Mouse (Mus musculus): ENCODE data around the gene Slc12a3. TPM values are rescaled to one million over a fixed set of nuclear protein-coding genes. Genes with fewer than 3 reads are reported as not detected.

Gene Slc12a3
- polyA plus RNA-seq, 1 experiment from 2014 or later, result not detected

GRCm38 (mm10) chr8:94372955-94373599 lies 44.1 kb downstream of the Slc12a3 start:
- 92% methylated on average over 6 of the region's 6 CpGs for WGBS
- no peak for DNase-seq (ENCODE audit: low spot score)
- H3K36me3 ChIP-seq (ENCODE audit: control insufficient read depth, insufficient read depth, low read length), result no peaks in the 10 kb centered on the region
- ATAC-seq (replicated peaks; ENCODE audit: low FRiP score), result no peak
- no peak overlapping the region for H3K4me2 ChIP-seq (ENCODE audit: low read depth, low read length, severe bottlenecking)
- no peak overlapping the region for H3K27ac ChIP-seq (ENCODE audit: low read depth, low read length)
- no peaks in the 10 kb centered on the region for H3K9me3 ChIP-seq (ENCODE audit: control insufficient read depth, low read length)
- no peak overlapping the region for H3K4me3 ChIP-seq (ENCODE audit: low read depth, low read length)
- no peaks in the 10 kb centered on the region for H3K27me3 ChIP-seq (ENCODE audit: control insufficient read depth, insufficient read depth, low read length)
- H3K4me1 ChIP-seq (replicated peaks; ENCODE audit: control insufficient read depth, insufficient read depth, low read length), result no peaks in the 10 kb centered on the region
- H3K9ac ChIP-seq (ENCODE audit: low read length), result no peak overlapping the region

GRCm38 (mm10) chr8:94375551-94375991 lies 46.6 kb downstream of the Slc12a3 start:
- DNase-seq (ENCODE audit: low spot score) (no peak), ATAC-seq (replicated peaks; ENCODE audit: low FRiP score) (no peak)
- H3K9ac ChIP-seq (ENCODE audit: low read length), result no peak overlapping the region
- no peaks in the 10 kb centered on the region for H3K36me3 ChIP-seq (ENCODE audit: control insufficient read depth, insufficient read depth, low read length)
- 75% methylated on average over 3 of the region's 3 CpGs for WGBS
- H3K27me3 ChIP-seq (ENCODE audit: control insufficient read depth, insufficient read depth, low read length), result no peaks in the 10 kb centered on the region
- no peak overlapping the region for H3K27ac ChIP-seq (ENCODE audit: low read depth, low read length)
- no peaks in the 10 kb centered on the region for H3K4me1 ChIP-seq (replicated peaks; ENCODE audit: control insufficient read depth, insufficient read depth, low read length)
- no peak overlapping the region for H3K4me3 ChIP-seq (ENCODE audit: low read depth, low read length)
- no peak overlapping the region for H3K4me2 ChIP-seq (ENCODE audit: low read depth, low read length, severe bottlenecking)
- no peaks in the 10 kb centered on the region for H3K9me3 ChIP-seq (ENCODE audit: control insufficient read depth, low read length)

GRCm38 (mm10) chr8:94376176-94376575 lies 47.2 kb downstream of the Slc12a3 start:
- 91% methylated on average over 3 of the region's 3 CpGs for WGBS
- Histone ChIP-seq H3K9me3 (ENCODE audit: control insufficient read depth, low read length) (no peaks in the 10 kb centered on the region), H3K36me3 (ENCODE audit: control insufficient read depth, insufficient read depth, low read length) (no peaks in the 10 kb centered on the region), H3K4me3 (ENCODE audit: low read depth, low read length) (no peak overlapping the region), H3K4me1 (replicated peaks; ENCODE audit: control insufficient read depth, insufficient read depth, low read length) (no peaks in the 10 kb centered on the region), H3K4me2 (ENCODE audit: low read depth, low read length, severe bottlenecking) (no peak overlapping the region), H3K9ac (ENCODE audit: low read length) (no peak overlapping the region), H3K27ac (ENCODE audit: low read depth, low read length) (no peak overlapping the region), H3K27me3 (ENCODE audit: control insufficient read depth, insufficient read depth, low read length) (no peaks in the 10 kb centered on the region)
- DNase-seq (ENCODE audit: low spot score) (no peak), ATAC-seq (replicated peaks; ENCODE audit: low FRiP score) (no peak)

DNA sequence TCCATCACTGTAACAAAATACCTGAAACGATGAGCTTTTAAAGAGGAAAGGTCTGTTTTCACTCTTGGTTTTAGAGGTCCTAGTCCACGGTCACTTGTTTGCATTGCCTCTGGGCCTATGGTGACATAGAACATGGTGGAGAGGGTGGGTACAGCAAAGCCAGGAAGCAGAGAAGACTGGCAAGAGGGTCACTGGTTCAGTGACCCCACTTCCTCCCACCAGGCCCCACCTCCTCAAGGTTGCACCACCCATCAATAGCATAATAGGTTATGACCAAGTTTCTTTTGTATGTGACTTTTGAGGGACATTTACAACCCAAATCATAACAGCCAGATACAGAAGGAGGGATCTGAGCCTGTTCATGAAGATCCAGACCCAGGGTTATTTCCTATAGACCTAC lies 47.6 kb downstream of the Slc12a3 start:
- H3K27me3 ChIP-seq (ENCODE audit: control insufficient read depth, insufficient read depth, low read length), result no peaks in the 10 kb centered on the region
- WGBS, result 88% methylated on average over 2 of the region's 2 CpGs
- no peak overlapping the region for H3K27ac ChIP-seq (ENCODE audit: low read depth, low read length)
- H3K9ac ChIP-seq (ENCODE audit: low read length), result no peak overlapping the region
- no peak for DNase-seq (ENCODE audit: low spot score)
- H3K9me3 ChIP-seq (ENCODE audit: control insufficient read depth, low read length), result no peaks in the 10 kb centered on the region
- H3K4me2 ChIP-seq (ENCODE audit: low read depth, low read length, severe bottlenecking), result no peak overlapping the region
- H3K4me1 ChIP-seq (replicated peaks; ENCODE audit: control insufficient read depth, insufficient read depth, low read length), result no peaks in the 10 kb centered on the region
- ATAC-seq (replicated peaks; ENCODE audit: low FRiP score), result no peak
- no peaks in the 10 kb centered on the region for H3K36me3 ChIP-seq (ENCODE audit: control insufficient read depth, insufficient read depth, low read length)
- no peak overlapping the region for H3K4me3 ChIP-seq (ENCODE audit: low read depth, low read length)

DNA sequence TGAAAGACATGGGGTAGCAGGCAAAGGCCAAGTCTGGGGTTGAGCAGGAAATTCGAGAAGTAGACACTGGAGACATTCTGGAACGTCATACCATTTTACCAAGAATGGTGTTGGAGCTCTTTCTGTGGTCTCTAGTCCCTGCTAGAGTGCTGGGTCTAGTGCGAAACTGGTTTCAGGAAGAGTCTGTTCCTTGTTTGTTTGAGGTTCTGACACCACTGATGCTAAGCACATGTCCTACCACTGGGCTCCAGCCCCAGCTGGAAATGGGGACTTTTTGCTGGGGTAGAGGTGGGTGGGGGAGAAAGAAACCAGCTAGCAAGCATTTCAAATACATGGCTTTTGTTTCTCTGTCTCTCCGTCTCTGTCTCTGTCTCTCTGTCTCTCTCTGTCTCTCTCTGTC lies 48.0 kb downstream of the Slc12a3 start:
- Histone ChIP-seq H3K27me3 (ENCODE audit: control insufficient read depth, insufficient read depth, low read length) (no peaks in the 10 kb centered on the region), H3K9ac (ENCODE audit: low read length) (no peak overlapping the region), H3K4me2 (ENCODE audit: low read depth, low read length, severe bottlenecking) (no peak overlapping the region), H3K27ac (ENCODE audit: low read depth, low read length) (no peak overlapping the region), H3K9me3 (ENCODE audit: control insufficient read depth, low read length) (no peaks in the 10 kb centered on the region), H3K36me3 (ENCODE audit: control insufficient read depth, insufficient read depth, low read length) (no peaks in the 10 kb centered on the region), H3K4me3 (ENCODE audit: low read depth, low read length) (no peak overlapping the region), H3K4me1 (replicated peaks; ENCODE audit: control insufficient read depth, insufficient read depth, low read length) (no peaks in the 10 kb centered on the region)
- WGBS, result 85% methylated on average over 4 of the region's 4 CpGs
- ATAC-seq (replicated peaks; ENCODE audit: low FRiP score), result no peak
- DNase-seq (ENCODE audit: low spot score), result no peak

DNA sequence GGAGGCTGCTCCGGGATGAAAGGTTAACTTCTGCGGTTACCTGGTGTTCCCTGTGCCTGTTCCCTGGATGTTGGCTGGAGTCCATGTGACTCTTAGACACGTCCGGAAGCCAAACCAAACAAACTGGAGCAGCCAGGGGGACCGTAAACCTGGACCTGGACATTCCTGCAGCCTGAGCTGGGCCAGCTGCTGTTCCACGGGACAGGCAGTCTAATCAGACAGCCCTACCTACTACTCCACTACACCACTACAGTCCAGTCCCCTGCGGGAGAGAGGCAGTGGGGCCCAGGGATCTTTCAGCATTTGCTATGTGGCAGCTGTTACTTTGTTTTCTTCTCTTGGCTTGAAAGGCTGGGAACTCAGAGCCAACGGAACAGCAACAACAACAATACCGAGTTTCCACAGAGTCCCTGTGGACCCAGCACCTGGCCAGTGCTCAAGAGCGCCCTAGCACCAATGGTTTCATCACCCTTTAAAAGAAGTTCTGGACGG lies 48.8 kb downstream of the Slc12a3 start:
- DNase-seq (ENCODE audit: low spot score), result no peak
- Histone ChIP-seq H3K9ac (ENCODE audit: low read length) (no peak overlapping the region), H3K36me3 (ENCODE audit: control insufficient read depth, insufficient read depth, low read length) (no peaks in the 10 kb centered on the region)

GRCm38 (mm10) chr8:94378763-94379415 lies 49.9 kb downstream of the Slc12a3 start:
- ATAC-seq (replicated peaks; ENCODE audit: low FRiP score) (no peak), DNase-seq (ENCODE audit: low spot score) (no peak)
- no peak overlapping the region for H3K4me3 ChIP-seq (ENCODE audit: low read depth, low read length)
- 90% methylated on average over 15 of the region's 15 CpGs for WGBS
- no peak overlapping the region for H3K27ac ChIP-seq (ENCODE audit: low read depth, low read length)
- H3K4me2 ChIP-seq (ENCODE audit: low read depth, low read length, severe bottlenecking), result no peak overlapping the region
- no peaks in the 10 kb centered on the region for H3K9me3 ChIP-seq (ENCODE audit: control insufficient read depth, low read length)
- H3K4me1 ChIP-seq (replicated peaks; ENCODE audit: control insufficient read depth, insufficient read depth, low read length), result no peaks in the 10 kb centered on the region
- no peak overlapping the region for H3K9ac ChIP-seq (ENCODE audit: low read length)
- H3K36me3 ChIP-seq (ENCODE audit: control insufficient read depth, insufficient read depth, low read length), result no peaks in the 10 kb centered on the region
- no peaks in the 10 kb centered on the region for H3K27me3 ChIP-seq (ENCODE audit: control insufficient read depth, insufficient read depth, low read length)

More for the DNA sequence above, 48.8 kb downstream of the Slc12a3 start:
- no peaks in the 10 kb centered on the region for H3K9me3 ChIP-seq (ENCODE audit: control insufficient read depth, low read length)
- no peak overlapping the region for H3K4me3 ChIP-seq (ENCODE audit: low read depth, low read length)
- ATAC-seq (replicated peaks; ENCODE audit: low FRiP score), result no peak
- WGBS, result 82% methylated on average over 11 of the region's 11 CpGs
- no peaks in the 10 kb centered on the region for H3K27me3 ChIP-seq (ENCODE audit: control insufficient read depth, insufficient read depth, low read length)
- no peak overlapping the region for H3K4me2 ChIP-seq (ENCODE audit: low read depth, low read length, severe bottlenecking)
- no peaks in the 10 kb centered on the region for H3K4me1 ChIP-seq (replicated peaks; ENCODE audit: control insufficient read depth, insufficient read depth, low read length)
- no peak overlapping the region for H3K27ac ChIP-seq (ENCODE audit: low read depth, low read length)

GRCm38 (mm10) chr8:94379686-94380085 lies 50.7 kb downstream of the Slc12a3 start:
- 88% methylated on average over 9 of the region's 9 CpGs for WGBS
- no peak for ATAC-seq (replicated peaks; ENCODE audit: low FRiP score)
- no peak overlapping the region for H3K9ac ChIP-seq (ENCODE audit: low read length)

GRCm38 (mm10) chr8:94384166-94384565 lies 55.2 kb downstream of the Slc12a3 start:
- no peaks in the 10 kb centered on the region for H3K9me3 ChIP-seq (ENCODE audit: control insufficient read depth, low read length)
- 90% methylated on average over 7 of the region's 7 CpGs for WGBS
- no peak for ATAC-seq (replicated peaks; ENCODE audit: low FRiP score)

More at GRCm38 (mm10) chr8:94379686-94380085, 50.7 kb downstream of the Slc12a3 start:
- Histone ChIP-seq H3K27me3 (ENCODE audit: control insufficient read depth, insufficient read depth, low read length) (no peaks in the 10 kb centered on the region), H3K36me3 (ENCODE audit: control insufficient read depth, insufficient read depth, low read length) (no peaks in the 10 kb centered on the region), H3K4me3 (ENCODE audit: low read depth, low read length) (no peak overlapping the region), H3K27ac (ENCODE audit: low read depth, low read length) (no peak overlapping the region), H3K9me3 (ENCODE audit: control insufficient read depth, low read length) (no peaks in the 10 kb centered on the region), H3K4me1 (replicated peaks; ENCODE audit: control insufficient read depth, insufficient read depth, low read length) (no peaks in the 10 kb centered on the region), H3K4me2 (ENCODE audit: low read depth, low read length, severe bottlenecking) (no peak overlapping the region)
- DNase-seq (ENCODE audit: low spot score), result no peak

More at GRCm38 (mm10) chr8:94384166-94384565, 55.2 kb downstream of the Slc12a3 start:
- no peaks in the 10 kb centered on the region for H3K27me3 ChIP-seq (ENCODE audit: control insufficient read depth, insufficient read depth, low read length)
- no peak overlapping the region for H3K9ac ChIP-seq (ENCODE audit: low read length)
- no peak overlapping the region for H3K4me3 ChIP-seq (ENCODE audit: low read depth, low read length)
- no peaks in the 10 kb centered on the region for H3K36me3 ChIP-seq (ENCODE audit: control insufficient read depth, insufficient read depth, low read length)
- peaks cover 6% of the 10 kb centered on the region for H3K4me1 ChIP-seq (replicated peaks; ENCODE audit: control insufficient read depth, insufficient read depth, low read length)
- no peak overlapping the region for H3K4me2 ChIP-seq (ENCODE audit: low read depth, low read length, severe bottlenecking)
- no peak overlapping the region for H3K27ac ChIP-seq (ENCODE audit: low read depth, low read length)
- no peak for DNase-seq (ENCODE audit: low spot score)

Measured in forebrain, embryonic 11.5 days (tissue).